Mouse (Mus musculus): ENCODE results near the gene Dpf3.

Dpf3 gene

DNA sequence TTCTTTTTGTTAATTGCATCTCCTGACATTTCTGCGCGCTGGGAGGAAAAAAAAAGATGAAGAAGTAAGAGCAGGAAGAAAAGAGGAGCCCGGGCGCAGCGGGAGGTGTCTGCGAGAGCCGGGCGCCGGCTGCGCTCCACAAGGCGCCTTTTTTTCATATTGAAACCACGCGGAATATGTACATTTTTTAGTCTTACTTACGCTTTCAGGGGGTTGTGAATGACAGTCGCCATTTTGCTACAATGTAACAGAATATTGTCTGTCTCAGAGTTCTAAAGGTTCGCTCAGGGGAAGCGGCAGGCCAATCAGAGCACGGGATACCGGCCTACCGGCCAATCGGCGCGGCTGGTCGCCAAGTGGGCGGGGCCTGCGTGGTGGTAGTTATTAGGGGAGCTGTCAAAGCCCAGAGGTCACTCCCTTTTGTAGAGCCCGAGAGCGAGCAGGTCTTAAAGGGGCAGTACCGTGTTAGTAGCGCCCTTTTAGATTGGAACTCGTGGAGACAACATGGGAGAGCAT is at the start of gene Dpf3:
Dpf3 (minus strand) TSS at position 241 of the 516 bp plus-strand sequence.
- peak; percentile 99 for DNase-seq

DNA sequence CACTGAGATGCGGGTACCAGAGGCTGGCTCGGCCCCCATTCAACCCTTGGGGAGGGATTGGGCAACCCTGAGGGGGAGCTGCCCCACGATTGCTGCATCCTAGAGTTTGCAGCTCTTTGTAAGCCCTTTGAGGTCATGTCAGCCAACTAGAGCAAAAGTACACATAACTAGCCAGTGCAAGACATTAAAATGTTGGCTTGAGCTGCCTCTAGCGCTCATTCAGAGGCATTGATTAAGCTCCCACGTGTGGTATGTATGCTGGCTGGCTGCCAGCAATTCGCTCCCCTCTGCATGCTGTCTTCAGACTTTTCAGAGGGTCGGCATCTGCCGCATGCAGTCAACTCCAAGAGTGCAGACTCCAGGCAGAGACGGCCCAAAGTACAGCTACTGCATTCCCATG is 48.5 kb upstream of the Dpf3 start:
- no peak for DNase-seq

DNA sequence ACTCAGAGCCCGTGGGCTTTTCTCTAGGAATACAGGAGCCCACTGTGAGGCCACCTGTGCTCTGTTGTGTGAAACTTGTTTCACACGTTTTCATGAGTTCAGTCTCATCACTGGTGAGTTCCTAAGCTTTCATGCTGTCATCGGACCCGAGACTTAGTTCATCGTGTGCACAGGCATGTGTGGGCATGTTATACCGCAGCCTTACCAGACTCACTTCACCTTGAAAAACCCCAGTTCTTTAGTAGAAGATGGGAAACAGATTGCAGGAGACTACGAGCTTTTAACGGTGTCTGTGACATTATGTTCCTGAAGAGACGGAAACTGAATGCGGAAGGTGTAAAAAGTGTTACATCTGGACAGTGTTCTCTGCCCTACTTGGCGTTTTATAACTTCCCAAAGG is 47.9 kb upstream of the Dpf3 start:
- no peak for DNase-seq

DNA sequence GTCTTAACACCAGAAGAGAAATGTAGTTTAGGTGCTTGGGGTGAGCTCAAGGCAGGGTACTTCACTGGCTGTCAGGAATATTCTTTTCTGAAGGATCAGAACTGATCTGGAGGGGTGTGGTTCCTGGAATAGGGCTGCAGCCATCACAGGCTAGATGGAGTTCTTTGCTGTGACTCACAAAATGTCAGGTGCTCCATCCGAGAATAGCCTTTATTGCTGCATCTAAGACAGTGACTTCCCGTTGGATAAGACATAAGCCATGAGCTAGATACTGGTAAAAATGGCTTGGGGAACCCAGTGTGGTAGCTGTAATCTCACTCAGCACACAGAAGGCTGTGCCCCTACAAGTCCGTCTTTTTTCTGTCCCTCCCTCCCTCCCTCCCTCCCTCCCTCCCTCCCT is 46.7 kb upstream of the Dpf3 start:
- DNase-seq, result no peak

DNA sequence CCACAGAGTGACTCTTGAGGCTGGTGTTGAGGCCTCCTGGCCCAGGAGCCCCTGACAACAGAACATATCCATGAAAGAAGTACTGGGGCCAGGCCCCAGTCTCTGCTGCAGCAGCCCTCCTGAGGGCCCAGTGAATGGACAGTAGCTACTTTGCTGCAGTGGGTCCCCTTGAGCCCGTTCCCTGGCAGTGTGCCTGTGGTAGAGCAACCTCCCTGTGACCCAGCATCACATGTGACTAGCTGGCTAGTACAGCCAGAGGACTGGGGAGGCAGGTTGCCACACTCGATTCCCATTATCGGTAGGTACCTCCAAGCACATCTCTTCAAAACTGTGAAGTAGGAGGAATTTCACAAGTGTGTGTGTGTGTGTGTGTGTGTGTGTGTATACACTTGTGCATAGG is 45.5 kb upstream of the Dpf3 start:
- DNase-seq, result no peak

DNA sequence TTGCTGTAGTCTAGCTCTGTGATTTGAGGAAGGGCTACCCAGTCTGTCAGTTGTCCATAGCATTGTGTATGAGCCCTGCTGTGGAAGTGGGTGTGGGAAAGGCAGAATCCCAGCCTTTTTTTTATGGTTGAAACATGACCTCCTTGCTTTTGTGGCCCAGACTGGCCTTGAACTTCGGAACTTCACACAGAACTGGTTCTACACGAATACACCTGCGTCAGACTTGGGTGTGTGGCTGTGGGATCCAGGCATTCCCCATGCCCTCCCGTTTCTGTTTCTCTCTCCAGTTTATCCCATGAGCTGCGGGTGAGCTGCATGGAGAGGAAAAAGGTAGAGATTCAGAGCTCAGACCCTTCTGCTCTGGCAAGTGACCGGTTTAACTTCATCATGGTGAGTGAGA is 44.5 kb upstream of the Dpf3 start:
- DNase-seq, result no peak

DNA sequence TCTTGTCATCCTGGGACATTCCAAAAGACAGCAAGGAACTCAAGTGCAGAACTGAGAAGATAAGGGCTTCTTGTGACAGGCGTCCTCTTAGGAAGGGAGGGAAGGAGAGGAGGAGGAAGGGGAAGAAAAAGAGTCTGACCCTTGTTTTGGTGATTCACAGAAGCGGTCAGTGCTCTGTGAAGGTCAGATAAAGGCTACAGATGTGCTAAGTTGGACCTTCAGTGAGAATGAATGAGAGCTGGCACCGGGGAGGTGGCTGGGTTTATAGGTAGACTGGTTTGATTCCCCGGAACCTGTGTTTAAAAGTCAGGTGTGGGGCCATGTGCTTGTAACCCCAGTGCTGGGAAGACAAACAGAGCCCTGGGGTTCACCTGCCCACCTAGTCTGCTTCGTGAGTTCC is 41.1 kb upstream of the Dpf3 start:
- no peak for DNase-seq

DNA sequence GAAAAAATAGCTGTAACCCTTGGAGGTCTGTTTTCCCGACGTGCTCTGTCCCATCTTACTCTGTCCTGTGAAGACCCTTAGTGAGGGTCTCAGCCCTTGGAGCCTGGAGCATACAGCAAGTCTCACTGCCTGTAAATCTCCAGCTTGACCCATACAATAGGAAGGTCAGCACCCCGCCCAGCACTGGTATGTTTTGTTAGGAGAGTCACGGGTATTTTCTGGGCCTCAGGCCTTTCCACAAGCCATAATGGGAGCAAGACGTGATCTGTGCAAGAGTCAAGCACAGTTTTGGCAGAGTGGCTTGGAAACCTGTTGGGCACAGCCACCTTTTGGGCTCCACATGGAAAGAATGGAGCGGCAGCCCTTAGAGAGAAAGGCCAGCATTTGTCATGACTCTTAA is 40.3 kb upstream of the Dpf3 start:
- DNase-seq, result no peak

DNA sequence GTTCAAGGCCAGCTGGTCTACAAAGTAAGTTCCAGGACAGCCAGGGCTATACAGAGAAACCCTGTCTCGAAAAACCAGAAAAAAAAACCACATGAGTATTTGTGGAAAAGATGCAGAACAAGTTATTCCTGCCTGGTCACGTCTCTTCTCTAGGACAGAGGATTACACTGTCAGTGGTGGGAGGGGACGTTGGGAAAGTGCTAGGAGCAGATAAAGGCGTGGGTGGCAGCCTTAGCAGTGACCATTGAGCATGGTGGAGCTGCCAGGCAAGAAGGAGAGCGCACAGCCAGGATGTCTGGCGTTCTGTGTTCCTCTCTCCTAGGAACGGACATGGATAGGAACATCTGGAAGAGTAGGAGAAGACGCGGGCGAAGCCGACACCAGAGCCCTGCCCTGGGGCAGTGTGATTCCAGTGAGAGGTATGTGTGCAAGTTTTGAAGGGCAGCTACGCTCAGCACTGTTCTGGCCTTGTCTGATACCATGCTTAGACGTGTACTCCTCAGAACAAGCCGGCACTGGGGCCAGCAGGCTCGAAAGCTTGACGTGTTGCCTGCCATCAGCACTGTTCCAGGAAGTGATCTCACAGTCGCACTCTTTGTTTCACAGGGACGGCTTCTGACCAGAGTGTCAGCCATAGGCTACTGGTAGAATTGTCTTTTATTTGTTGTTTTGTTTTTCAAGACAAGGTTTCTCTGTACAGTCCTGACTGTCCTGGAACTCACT is 38.5 kb upstream of the Dpf3 start:
- no peak for DNase-seq

DNA sequence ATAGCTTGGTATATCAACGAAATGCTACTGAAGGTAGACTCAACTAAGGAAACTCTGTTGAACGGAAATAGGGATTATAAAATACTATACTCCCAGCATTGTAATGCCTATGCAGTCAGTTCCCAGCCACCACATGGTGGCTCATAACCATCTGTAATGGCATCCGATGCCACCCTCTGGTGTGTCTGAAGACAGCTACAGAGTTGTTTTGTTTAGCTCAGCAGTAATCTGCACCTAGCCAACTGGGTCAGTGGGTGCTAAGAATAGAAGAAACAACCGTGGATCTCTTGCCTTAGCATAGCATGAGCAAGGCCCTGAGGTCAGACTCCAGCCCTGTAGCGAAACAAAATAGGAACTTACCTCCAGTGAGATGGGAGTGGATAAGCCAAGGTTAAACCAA is 36.8 kb upstream of the Dpf3 start:
- DNase-seq, result peak; percentile 42

DNA sequence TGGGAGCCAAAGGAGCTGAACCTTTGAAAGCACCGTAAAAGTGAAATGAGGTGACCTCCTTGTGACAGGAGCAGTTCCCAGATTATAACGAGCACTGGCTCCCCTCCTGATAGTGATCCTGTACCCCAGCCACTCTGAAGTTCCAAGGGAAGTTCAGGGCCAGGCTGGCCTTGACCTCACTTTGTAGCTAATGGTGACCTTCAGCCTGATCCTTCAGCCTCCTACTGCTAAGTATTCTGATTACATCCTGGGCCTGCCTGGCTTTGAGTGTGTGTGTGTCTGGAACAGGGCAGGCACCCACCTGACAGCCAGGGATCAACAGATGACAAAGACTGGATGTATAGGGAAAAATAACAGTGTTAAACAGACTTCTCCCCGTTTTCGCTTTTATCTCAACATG is 36.4 kb upstream of the Dpf3 start:
- DNase-seq, result no peak

DNA sequence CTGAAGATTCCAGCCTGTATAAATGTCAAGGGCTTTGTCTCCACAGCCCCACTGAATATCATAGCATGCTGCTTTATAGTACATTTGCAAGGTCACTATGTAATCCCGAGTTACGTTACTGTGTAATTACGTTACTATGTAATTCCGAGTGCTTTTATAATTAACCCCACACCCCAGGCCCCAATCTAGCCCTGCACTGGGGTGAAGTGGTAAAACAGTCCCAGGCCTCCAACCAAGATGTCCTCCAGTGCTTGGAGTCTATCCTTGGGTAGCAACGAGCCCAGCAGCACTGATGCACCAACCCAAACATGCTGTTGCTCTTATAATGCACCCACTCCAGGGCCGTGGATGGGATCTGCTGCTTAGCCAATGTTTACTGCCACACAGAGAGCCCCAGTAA is 35.5 kb upstream of the Dpf3 start:
- no peak for DNase-seq

DNA sequence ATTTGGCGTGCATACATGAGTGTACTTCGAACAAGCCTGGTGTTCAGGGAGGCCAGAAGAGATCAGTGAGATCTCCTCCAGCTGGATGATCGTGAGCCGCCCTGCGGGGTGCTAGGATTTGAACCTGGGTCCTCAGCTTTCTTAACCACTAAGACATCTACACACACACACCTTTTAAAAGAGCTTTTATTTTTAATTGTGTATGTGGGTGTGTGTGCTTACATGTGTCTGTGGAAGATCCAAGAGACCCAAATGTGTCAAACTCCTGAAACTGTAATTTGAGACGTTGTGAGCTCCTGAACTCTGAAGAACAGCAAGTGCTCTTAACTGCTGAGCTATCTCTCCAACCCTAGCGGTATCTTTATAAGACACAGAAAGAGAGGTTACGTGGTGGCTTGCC is 33.6 kb upstream of the Dpf3 start:
- DNase-seq, result no peak

DNA sequence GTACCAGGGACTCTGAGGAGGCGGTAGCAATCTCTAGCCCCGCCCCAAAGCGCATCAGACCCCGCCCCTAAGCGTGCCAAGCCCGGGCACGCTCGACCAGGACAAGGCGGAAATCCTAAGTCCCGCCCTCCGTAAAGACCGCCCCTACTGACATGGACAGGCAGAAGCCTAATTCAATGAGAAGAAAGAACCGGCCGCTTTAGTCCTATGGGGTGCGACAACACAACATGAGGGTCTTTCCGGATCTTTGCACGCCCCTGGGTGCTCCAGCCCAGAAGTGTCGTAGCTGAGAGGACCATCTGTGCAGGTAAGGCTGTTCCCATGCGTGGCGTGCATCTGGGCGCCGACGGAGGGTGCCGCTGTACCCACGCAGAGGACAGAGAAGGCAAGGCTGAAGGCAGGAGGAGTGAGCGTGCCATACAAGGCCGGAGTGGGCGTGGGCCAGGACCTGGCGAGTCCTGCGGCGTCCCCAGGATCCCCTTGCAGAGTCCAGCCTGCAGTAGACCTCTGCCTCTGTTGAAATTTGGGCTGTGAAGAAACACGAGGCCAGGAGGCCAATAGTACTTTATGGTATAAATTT is 32.9 kb upstream of the Dpf3 start, which contains the start of gene Dcaf4:
Dcaf4 (plus strand) TSS at position 156 of the 580 bp plus-strand sequence.
- peak; percentile 97 for DNase-seq

DNA sequence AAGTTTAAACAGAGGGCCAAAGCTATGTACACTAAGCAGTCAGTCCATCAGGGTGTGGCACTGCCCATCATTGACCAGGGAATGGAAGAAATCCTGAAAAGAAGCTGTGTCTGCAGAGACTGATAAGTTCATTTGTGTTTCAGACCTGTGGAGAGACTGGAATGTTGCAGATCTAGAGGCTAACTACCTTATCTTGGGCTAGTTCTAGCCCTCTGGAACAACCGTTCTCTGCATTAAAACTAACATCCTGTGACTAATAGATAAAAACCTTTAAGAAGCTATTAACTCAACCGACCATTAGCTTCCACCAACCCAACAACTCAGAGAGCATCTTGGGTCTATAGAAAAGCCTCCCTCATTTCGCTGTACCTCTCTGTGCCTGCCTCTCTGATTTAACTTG is 30.1 kb upstream of the Dpf3 start:
- no peak for DNase-seq

DNA sequence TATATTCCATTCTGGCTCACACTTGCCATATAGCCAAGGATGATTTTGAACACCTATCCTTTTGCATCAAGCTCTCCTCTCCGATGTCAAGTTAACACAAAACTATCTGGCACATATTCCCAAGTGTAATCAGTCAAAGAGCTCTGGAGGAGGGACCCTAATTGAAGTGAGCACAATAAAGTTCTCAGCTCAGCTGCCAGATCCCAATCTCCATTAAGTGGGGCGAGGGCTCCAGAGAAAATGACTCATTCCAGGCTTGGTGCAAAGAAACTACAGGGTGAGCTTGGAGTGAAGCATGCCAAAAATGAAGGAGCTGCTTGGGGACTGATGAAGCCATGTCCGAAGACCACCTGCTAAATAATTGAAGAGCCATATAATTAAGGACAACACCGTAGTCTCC is 26.7 kb upstream of the Dpf3 start:
- no peak for DNase-seq

DNA sequence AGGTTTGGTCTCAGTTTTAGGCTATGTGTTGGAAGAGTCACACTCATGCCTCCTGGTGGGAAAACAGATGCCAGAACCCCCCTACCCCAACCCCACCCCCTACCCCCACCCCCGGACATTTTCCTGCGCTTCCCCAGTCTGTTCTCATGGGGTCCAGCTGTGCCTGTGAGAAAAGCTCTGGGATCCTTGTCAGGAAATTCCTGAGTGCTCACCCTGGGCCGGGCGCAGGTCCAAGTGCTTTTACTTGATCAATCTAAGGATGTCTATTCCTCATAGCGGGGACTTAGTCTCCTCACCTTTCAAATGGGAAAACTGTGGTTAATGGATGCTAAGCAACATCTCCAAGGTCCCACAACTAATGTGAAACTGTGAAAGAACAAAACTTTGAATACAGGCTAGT is 25.7 kb upstream of the Dpf3 start:
- DNase-seq, result no peak

DNA sequence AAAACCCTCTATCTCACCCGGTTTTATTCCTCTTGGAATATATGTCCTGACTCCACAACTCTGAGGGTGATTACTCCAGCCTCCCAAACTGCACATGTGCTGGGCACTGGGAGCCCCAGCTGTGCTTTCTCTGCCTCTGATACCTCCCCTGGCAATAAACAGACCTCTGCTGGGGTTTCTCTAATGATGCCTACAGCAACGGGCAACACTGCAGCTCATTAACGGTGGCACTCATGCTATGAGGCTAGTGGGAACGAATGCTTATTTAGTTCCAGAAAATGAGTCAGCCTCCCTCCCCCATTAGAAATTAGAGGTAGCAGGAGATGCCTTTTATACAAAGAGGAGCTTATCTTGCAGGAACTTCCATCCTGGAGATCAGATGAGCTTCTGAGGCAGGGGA is 25.3 kb upstream of the Dpf3 start:
- no peak for DNase-seq

DNA sequence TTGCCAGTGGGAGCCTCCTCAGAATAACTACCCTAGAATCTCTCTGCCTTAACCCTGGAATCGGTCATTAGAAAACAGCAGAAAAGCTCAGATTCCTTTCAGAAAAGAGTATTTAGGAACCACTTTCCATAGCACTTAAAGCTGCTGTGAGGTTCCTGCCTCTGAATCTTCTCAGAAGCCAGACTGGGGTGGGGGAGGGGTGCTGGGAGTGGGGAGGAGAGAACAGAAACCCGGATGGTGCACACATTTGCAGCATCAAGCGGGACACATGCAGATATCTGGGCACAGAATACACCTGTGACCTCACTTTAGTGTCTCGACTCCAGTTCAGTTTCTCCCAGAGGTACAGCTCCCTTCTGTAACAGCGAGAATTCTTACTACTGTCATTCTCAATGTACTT is 23.1 kb upstream of the Dpf3 start:
- DNase-seq, result no peak

DNA sequence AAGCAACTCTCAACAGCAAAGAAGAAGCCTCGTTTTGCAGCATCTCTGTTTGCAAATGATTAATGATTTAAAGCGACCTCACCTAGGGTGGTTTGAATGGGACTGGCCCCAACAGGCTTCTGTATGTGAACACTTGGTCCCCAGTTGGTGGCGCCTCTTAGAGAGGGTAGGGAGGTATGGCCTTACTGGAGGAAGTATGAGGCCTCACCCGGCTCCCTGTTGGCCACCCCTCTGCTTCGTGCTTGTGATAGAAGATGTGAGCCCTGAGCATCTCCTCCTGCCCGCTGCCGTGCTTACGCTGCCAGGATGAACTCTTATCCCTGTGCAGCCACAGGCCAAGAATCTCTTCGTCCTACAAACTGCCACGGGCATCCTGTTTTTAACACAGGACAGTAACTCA is 19.0 kb upstream of the Dpf3 start:
- no peak for DNase-seq

DNA sequence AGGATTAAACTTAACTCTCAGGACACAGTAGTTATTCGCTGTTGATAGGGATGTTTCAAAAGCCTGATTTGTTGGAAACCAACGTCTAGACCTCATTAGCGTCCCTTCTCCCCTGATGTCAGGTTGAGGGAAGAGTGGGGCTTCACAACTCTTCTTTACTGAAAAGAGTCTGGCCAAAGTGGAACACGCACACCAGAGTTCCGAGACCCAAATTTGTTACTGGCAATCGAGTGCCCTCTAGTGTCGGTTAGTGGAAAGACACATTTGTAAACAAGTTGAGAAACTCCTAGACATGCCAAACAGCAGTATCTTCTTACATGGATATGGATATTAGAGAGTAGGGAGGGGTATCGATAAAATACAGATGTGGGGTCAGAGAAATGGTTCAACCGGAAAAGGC is 14.7 kb upstream of the Dpf3 start:
- peak; percentile 52 for DNase-seq

DNA sequence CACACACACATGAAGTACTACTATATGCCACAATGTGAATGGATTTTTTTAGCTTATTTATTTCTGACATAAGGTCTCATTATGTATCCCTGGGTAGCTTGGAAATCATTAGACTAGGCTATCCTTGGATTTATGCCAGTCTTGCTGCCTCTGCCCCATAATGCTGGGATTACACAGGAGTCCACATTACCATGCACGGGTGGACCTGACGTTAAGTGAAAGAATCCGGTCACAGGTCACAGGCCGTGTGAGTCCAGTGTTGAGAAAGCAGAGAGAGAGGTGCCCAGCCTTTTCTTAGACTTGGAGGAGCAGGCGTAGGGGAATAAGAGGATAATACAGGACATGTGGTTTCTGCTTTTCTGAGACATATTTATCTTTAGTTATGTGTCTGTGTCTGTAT is 11.7 kb upstream of the Dpf3 start:
- no peak for DNase-seq

DNA sequence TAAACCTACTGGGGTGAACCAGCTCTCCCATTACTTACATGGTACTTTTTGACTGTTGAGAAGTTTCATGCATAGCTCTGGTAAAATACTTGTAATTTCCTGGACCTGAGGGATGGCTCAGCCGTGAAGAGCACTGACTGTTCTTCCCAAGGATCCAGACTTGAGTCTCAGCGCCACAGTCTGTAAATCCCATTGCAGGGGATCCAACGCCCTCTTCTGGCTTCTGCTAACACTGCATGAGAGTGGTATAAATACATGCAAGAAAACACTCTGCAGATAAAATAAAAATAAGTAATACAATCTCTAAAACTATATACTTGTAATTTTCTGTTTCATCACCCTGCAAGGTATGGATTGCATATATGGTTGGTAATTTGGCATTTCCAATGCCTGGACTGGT is 10.4 kb upstream of the Dpf3 start:
- DNase-seq, result no peak

DNA sequence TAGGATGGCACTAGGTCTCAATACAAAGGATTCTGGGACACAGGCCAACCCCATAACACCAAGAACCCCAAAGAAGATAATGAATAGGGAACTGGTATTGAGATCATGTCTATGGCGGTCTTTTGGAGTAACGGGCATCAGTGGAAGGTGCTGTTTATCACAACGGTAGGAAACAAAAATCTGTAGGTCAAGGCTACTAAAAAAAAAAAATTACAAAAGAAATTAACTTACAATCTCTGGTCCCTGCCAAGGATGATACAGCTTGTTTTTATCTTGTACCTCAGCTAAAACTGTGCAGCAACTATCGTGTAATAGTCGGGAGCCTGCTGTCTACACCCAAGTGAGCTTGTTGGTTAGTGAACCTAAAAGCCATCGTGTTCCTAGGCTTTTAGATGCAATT is 9.2 kb upstream of the Dpf3 start:
- no peak for DNase-seq

DNA sequence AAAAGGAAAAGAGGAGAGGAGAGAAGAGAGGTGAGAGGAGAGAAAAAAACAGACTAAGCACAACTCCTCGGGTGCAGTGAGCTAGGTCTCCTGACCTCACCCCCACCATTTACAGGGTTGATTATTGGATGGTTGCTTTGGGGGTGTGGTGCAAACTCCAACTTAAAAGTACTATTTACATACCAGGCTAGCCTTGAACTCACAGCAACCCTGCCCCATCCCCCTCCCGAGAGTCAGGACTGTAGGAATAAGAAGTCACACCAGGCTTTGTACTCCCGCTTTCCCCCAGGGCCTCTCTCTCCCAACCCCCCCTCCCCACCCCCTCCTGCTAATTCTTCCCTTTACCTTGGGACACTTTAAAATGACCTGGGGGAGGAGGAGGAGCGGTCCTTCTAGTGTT is 8.8 kb upstream of the Dpf3 start:
- DNase-seq, result no peak
